Mouse (Mus musculus) liver (tissue): ENCODE results near the gene Pepd.

Experiments
- DNase-seq: peaks from one replicate; pipeline ENCODE4 v3.0.0-alpha.2; 2020; ENCODE audit warnings: mixed read lengths

The Pepd gene

DNA sequence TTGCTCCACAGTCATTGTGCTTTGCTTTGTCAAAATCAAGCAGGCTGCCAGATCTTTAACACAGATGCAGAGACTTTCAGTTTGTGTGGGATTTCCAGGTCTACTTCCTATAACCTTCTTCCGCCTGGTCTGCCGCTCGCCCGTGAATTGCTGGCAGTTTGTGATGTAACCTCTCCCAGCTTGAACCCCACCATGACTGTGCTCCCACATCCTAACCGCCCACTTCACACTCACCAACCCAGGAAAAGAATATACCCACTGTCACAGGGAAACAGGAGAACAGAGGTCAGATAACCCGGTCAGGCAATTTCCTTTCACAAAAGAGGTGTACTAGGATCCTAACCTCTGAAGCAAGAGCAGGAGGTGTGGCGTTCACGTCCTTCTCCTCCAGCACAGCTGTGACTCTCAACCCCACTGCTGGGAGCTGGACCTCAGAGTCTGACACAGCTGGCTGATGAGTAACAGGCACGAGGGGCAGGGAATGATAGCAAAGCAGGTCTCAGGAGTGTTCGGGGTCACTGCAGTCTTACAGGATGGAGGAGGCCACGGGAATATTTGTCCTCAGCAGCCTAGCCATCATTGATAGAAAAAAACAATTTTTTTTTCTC is 72.5 kb downstream of the Pepd start:
- peak; percentile 42 for DNase-seq

DNA sequence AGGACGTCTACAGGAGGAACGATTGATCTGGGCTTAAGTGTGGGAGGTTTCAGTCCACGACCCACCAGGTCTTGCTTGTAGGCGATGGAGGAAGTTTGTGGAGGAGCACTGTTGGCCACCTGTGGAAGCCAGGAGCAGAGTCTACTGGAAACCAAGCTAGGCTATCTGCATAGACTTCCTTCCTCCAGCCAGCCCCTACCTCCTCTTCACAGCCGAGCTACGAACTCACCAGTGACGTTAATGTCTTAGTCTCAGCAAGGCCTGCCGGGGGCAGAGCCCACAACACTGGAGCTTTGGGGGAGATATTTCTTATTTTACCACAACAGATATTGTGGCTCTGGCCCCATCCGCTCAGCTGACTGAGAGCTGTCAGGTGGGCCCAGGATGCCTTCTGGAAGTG is 73.0 kb downstream of the Pepd start:
- peak; percentile 37 for DNase-seq

DNA sequence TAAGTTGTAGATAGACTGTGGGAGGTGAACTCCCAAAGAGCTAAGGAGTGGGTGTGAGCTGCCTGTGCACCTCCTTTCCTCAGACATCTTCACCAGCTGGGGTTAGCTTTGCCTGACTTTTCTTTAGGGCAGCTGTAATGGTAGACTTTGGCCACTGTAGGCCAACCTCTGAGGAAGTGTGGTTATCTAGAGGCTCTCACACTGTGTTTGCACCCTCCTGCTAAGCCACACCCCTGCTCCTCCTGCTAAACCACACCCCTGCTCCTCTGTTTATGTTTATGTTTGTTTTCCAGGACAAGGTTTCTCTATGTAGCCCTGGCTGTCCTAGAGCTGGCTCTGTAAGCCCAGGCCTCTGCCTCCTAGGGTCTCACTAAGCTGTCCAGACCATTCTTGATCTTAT is 73.5 kb downstream of the Pepd start:
- peak; percentile 86 for DNase-seq

DNA sequence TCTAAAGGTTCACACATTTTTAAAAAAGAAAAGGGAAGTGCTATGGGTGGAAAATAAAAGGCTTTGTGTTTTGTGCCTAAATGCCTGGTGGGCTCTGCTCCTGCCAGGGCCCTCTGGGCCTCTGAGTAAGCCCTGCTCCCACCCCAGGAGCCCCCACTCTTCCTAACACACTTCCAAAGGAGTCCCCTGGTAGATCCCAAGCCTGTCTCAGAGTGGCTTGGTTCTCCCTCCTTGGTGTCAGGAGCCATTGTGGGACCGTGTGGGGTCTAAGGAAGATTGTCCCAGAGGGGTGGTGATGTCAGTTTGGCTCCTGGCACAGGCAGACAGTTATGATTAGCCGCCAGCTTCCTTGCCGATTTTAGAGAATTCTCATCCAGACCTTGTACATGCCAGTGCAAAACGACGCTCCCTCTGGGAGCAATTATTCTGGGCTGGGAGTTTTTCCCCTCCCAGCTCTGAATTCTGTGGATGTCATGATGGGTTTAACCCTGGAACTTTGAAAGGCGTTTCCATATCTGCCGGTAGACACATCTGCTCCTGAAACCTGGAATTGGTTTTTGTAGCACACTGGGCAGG is 74.5 kb downstream of the Pepd start:
- no peak for DNase-seq

DNA sequence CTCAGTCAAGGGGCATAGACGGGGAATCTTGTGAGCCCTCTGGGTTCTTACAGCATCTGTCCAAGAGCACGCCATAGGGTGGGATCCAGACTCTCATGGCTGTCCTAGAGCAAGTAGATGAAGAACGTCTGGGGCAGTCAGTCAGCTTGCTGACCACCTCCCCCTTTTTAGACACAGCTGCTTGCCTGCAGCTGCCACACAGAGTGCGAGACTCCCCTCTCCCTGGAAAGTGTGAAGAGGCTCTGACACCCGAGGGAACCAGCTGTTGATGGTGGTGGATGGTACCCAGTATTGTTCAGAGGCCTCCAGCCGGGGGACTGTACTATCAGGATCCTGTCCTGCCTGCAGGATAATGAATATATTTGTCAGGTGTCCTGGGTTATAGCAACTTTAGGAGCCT is 75.1 kb downstream of the Pepd start:
- DNase-seq: no peak

DNA sequence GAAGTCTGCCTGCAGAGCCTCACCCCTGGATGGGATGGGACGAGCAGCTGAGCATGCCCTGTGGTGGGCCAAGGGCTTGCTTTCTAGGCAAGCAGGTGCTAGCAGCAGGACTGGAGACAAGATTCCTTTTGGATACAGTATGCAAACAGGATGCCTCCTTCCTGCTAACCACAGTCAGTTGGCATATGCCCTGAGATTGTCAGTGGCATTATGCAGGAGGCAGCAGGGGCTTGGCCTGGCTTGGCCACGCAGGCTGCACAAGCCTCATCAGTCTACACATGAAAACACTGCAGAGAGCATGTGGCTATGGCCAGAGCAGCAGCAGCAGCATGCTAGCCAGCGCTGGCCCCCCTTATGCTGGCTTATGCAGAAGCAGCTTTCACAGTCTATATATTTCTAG is 76.3 kb downstream of the Pepd start:
- DNase-seq: no peak

DNA sequence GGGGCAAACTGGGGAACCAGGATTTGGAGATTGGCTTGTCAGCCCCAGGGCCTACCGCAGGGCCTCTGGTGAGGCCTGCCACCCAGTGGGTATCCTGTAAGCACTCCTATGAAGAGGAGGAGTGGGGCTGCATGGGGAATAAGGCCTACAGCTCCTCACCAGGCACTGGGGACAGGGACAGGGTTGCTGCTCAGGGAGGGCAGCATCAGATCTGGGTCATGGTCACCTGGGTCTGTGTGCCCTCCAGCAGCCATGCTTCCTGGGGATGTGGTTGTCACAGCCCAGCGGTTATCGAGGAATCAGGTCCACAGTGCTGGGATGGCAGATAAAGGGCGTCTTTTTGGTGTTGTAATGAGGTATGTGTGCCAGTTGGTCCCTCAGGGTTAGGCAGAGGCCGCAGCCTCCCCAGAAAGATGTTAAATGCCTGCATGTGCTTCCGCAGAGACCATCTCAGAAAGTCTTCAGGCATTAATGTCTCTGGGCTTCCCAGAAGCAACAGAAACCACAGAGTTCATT is 79.6 kb downstream of the Pepd start:
- DNase-seq: no peak

DNA sequence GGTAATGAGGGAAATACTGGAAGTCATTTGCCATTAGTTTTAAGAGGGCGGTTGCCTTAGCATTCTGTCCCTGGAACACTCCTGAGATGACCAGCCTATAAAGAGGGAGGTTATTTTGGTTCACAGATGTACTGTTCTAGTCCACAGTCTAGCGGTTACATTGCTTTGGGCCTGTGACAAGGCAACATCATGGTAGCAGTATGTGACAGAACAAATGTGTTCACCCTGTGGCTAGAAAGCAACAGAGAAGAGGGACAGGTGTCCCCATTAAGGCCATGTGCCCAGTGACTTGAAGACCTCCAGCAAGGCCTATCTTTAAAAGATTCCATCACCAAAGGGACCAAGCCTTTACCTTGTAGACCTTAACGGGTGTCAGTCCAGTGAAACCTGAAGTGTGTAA is 80.6 kb downstream of the Pepd start:
- DNase-seq: no peak

DNA sequence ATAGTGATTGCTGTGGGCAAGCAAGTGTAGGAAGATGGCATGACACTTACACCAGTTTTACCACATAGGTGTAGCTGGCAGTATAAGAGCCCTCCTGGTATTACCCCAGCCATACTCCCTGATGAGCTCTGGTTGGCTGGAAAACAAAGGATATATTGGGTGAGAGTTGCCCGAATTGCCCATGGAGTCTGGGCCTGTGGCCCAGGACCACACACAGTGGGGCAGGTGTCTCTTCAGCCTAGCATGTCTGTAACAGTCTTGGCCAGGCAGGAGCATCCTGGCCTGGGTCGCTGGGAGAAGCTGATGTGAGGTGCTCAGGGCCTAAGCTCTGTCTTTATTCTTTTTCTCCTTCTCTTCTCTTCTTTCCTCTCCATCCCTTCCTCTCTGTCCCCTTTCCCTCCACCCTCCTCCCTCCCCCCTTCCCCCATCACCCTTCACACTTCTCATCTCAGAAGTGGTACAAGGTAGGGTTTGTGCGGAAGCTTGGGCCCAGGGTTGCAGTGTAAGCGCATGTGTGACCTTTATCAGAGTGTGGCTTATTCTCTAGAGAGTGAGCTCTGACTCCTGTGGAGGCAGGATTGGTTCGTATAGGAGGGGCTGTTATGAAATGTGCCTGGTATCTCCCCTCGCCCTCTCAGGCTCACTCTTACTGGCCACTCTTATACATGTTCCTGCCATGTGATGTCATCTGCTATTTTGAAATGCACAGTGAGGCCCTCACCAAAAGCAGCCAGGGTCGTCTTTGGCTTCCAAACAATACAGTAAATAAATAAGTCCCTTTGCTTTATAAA is 83.9 kb downstream of the Pepd start:
- DNase-seq: no peak

DNA sequence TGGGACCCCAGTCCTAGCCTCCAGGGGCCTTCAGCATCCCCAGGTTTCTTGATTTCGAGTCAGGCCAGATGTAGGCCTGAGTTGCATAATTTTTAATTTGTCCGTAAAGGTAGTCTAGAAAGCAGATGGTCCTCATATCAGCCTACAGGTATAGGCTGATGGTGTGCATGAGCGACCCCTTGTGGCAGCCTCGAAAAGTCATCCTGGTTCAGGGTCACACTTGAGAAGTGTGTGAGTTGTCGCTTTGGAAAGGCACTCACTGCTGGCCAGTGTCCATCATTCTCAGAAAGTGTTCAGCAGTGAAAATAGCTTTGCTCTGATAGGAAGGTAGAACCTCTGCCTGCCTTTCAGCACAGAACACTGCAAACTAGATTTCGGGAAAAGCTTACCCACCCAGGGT is 88.7 kb downstream of the Pepd start:
- peak; percentile 72 for DNase-seq

DNA sequence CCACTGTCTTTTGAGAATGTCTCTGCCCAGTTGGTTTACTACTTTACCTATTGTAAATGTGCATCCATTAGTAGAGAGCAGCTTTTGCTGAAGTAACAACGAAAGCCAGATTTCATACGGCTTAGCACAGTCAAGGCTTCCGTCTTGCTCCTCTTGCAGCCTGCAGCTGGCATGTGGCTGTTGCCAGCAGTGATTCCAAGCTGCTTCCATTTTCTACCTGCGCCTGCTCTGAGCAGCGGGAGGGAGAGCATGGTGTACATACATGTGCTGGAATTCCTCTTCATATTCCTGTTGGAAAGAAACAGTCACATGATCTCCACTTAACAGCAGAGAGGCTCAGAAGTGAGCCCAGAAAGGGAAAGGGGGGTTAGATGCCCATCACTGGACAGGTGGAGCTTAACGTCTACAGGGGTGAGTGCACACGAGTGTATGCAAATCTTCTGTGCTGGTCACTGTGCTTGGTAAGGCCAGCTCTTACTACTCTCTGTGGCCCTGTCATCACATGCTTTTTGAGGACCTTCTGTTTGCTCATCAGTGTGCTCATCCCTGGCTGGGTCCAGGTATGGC is 91.1 kb downstream of the Pepd start:
- no peak for DNase-seq

DNA sequence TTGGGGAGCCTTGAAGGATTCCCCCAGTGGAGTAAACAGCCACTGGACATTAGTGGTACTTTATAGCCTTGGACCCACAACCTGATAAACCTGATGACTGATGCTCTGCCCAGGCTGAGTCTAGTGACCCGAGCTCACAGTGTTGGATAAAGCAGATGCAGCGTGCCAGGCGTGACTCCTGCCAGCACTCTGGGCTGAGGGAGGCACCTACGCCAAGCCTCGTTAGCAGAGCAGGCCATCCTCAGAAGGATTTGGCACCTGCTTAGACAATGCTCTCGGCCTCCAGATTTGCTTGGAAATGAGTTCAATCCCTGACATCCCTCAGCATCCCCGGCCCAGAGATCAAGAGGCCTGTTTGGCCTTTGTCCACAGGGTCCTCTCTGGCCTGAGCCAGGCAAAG is 94.5 kb downstream of the Pepd start:
- no peak for DNase-seq

DNA sequence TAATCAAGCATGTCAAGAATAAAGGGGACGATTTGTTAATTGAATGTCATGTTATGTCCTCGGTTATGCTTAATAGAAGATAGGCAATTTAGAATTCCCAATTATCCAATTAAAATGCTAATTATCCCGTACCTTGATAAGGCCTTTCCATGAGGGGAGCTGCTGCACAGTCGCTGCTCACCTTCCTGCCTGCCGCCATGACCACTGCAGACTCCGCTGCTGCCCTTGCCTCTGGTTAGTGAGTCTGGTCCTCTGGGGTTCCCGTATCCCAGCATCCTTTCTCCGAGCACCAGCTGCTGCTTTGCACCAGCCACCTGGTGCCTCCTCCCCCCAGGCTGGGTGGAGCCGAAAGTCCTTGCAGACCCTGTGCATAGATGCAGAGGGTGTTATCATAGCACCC is 101.0 kb downstream of the Pepd start:
- DNase-seq: no peak

DNA sequence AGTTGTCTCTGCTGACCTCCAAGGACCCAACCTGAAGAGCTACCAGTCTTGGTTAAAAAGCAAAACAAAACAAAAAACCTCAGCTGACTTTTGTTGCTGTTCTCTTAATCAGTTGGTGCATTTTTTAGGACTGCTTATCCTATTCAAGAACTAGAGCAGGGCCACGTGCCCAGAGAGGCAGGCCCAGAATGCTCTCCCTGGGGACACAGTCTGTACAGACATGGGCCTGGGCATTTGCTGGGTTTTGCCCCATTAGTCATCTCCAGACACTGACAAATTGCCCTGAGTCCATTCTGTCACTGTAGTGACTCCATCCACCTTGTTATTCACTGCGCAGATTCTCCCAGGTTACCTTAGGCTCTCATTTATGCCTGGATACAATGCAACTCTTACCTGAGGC is 103.1 kb downstream of the Pepd start:
- no peak for DNase-seq

DNA sequence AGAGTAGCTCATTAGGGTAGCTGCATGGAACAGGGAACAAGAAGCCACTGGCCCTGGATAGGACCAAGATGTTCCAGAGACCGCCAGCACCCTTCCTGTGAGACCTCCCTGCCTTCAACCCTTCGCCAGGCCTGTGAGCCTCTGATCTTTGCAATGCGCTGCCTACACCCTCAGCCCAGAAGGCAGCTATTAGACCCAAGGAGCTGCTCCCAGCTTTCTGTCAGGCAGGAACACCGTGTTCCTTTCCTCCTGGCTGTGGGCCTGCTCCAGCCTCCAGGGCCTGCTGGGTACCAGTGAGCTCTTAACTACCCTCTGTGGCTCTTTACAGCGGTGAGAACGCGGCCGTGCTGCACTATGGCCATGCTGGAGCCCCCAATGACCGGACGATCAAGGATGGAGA is 109.2 kb downstream of the Pepd start:
- no peak for DNase-seq

DNA sequence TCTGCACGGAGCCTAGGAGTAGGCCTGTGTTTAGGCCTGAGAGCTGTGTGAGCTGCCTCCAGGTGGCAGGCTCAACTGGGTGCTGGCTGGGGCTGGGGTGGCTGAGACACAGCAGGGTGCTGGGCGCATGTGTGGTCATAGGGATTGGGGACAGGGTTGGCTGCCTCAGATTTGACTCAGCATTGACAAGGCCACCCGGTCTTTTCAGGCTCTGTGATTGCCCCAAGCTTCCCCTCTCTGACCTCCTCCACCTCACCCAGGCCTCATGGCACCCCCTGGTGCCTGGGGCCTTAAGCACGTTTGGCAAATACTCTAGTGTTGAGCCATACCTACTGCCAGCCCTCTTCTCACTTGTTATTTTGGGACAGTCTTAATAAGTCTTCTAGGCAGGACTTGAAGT is 111.1 kb downstream of the Pepd start:
- DNase-seq: no peak

DNA sequence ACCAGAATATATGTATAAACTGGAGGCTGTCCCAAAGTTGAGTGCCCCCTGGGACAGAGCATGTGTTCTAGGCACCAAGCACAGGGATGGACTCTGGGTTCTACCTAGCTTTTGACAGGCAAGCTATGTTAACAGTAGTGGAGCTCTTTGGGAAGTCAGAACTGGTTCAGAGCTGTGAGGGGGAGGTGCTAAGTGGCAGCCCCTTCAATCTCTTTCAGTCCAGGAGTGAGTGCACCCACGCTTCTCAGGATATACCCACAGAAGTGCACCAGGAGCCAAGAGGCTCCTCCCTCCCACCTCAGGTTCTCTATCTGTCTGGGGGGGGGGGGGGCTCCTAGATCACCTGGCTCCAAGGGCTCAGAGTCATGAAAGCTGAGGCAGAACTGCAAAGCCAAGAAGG is 112.2 kb downstream of the Pepd start:
- DNase-seq: no peak

DNA sequence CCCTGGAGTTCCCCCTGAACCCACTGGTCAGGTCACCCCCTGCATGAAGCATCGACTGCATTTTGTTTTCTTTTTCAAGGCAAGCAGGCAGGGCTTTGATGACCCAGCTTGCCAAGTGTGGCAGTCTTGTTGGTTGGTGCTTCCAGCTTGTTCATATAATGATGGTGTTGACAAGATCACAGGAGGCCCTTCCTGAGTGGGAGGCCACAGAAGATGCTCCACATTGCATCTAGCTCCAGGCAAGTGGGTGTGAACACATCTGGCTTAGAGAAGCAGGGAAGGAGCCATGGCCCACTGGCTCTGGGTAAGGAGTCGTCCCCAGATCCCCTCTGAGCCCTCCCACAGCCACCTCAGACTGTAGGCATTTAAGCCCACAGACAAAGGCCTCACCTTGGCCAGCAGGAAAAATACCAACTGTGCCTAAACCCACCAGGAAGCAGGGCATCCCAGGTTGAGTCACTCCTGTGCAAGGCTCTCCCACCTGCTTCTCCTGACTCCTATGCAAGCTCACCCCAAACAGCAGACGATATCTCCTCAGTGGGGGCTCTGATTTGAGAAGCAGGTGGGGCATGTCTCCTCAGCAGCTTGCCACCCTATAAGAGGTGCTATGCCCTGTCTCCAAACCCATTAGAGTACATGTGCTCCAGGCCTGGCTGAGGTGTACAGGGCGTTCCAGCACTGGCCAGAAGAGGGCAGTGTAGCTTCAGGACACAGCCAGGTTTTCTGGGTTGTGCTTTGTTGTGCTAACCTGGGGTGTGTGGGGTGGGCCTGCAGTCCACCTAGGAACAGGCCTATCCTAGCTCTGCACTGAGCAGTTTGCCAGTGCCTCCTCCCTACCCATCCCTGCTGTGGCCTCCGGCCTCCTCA is 113.5 kb downstream of the Pepd start:
- DNase-seq: peak; percentile 76

DNA sequence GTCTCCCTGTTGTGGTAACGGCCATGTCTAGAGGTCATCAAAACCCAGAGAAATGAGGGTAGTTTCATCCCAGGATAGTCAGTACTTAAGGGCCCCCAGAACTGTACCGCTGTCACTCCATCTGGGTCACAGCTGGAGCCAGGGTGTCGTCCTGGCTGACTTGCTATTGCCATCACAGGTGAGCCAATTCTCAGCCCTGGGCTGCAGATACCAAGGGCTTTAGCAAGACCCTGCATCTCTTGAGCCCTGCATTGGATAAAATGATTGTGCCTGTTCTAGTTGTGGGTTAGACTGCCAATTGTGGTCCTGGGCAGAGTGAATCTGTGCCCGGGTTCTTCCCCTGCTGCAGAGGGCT is 114.1 kb downstream of the Pepd start:
- DNase-seq: no peak

DNA sequence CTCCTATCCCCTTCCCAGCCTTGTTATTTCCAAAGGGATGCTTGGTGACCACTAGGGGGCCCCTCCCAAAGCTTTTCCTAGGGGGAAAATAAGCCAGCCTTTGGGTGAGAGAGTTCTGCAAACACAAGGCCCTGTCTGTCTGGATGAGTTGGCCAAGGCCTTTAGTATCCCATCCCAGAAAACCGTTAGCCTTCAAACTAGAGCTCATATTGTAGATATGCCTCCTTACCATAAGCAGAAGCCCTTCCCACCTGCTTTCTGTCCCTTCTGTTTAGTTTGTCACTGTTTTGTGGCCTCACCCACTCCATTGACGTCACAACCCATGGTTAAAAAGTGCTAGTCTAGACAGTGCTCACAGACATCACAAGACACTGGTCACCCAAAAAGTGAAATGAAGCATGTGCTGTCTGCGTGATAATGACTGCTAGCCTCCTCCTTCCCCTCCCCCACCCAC is 114.7 kb downstream of the Pepd start:
- peak; percentile 36 for DNase-seq

DNA sequence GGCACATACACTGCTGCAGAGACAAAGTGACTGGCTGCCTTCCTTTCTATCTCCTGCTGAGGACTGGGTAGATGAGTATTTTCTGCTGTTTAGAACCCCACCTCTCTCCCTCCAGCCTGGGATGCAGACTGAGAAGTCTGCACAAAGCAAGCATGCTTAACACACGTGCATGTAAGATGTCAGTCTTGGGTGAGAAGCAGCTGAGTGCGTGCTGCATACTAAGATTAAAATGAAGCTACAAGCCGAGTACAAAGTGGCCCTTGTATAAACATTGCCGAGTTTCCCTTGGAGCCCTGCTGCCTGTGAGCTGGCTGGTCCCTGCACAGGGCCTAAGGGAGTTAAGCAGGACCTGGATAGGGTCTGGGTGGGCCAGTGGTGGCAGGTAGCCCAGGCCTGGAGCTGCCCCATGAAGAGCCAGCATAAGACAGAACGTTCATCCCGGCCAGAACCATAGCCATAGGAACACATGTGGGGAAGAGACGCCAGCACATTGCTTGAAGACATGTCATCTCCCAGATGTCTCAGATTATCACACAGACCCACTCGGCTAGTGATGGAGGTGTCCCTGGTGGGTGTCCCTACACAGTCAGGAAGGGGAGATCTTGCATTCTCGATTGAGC is 115.7 kb downstream of the Pepd start:
- DNase-seq: no peak

DNA sequence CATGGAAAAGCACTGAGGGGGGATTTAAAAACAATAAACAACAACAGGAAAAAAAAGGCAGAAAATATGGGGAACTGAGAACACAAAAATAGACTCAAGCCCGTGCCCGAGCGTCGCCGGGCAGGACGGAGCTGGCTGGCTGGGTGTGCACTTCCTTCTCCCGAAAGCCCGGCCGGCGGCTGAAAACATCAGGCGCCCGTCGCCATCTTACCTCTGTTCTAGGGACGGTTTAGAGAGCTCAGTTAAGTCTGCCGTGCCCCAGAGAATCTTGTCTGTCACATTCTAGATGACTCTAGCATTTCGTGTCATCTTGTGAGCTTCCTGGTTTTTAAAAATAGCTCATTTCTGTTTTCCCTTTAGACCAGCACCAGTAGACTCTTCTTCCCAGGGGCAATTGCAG is 116.4 kb downstream of the Pepd start:
- no peak for DNase-seq

DNA sequence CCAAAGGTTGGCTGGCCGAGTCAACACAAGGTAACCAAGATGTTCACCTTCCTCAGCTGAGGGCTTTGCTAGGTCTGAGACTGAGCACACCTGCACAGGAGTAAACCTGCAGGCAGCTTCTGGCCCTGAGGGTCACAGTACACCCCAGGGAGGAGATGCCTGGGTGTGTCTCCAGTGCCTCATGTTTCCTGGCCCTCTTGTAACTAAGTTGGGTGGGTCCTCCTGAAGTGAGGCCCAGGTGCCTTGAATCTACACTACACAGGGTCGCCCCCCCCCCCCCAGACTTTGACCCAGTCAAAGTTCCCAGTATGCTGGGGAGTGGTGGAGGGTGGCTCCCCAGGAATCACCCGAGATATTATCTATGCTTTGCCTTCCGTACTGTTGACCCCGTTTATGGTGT is 117.0 kb downstream of the Pepd start:
- no peak for DNase-seq
